Mouse (Mus musculus) small intestine, adult 2 months (tissue): ENCODE results near the gene Cldn13.
"Not testable (repeated sequence)": the region's sequence is repeated elsewhere in the genome, so short reads cannot be mapped to it uniquely, and the experiment has no call there.

Experiments
- CTCF ChIP-seq: fragments of 200-500 bp; IDR thresholded peaks from 2 replicates; pipeline ENCODE4 v1.5.1; 2012; ENCODE audit warnings: low read depth, mild to moderate bottlenecking, control low read depth, inconsistent platforms, low read length, moderate library complexity, mixed read lengths; ENCODE audit not compliant: insufficient replicate concordance, insufficient read length; ENCODE audit errors: extremely low read depth
- POLR2A ChIP-seq: fragments of 200-500 bp; IDR thresholded peaks from 2 replicates; pipeline ENCODE4 v1.6.1; 2012; ENCODE audit warnings: low read depth, mild to moderate bottlenecking, control low read depth, inconsistent platforms, low read length, moderate library complexity

- TF ChIP-seq POLR2A, CTCF: not testable (repeated sequence)
Observed at GRCm38 (mm10) chr5:134964655-134965054, 49.3 kb upstream of the Cldn13 start.
